Mouse (Mus musculus) large intestine, adult 2 months (tissue): ENCODE measurements around the gene Paqr4. TPM values are rescaled to one million over a fixed set of nuclear protein-coding genes. Genes with fewer than 3 reads are reported as not detected.
A peak's percentile ranks its signal among the peaks of the same experiment; 100 is the strongest.
"Not testable (repeated sequence)": the region's sequence is repeated elsewhere in the genome, so short reads cannot be mapped to it uniquely, and the experiment has no call there.

Experiments
- DNase-seq: peaks from one replicate; pipeline ENCODE4 v3.0.0-alpha.2; 2012; ENCODE audit warnings: low read depth, low spot score
- WGBS: fragments of 180-500 bp; shearing (Covaris S2); methylation state at CpG from one replicate; pipeline ENCODE4 v1.1.7; 2018; 5-methylcytosine and 5-hydroxymethylcytosine counted together
- polyA plus RNA-seq: library from polyadenylated mRNA; depleted of rRNA; stranded (reverse); fragments of >200 nt; gene quantifications from 2 replicates; pipeline ENCODE4 v1.2.3, GENCODE M21; 2012; rRNA removed

Gene Paqr4
- 155 and 162 TPM in 2 replicates for polyA plus RNA-seq

DNA sequence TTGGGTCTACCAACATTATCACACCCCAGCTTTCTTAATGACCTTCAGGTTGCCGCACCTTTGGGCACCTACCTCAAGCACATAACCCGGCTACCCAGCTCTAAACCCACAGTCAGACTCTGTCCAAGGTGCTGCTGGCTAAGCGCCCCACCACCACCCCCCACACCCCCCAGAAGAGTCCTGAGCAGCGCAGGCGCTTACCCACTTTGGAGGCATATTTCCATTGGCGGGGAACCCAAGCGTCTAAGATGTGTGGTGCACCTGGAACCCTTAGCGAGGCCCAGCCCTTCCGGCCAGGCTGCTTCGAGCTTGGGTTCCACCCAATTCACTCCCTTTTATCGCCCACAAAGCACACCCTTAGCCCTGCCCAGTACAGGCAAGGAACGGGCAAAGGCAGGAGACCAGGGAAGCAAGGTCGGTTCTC is at the start of gene Paqr4:
TSS of gene Paqr4 (minus strand) at position 270 of the 424 bp plus-strand sequence.
- WGBS = 2% methylated on average over 13 of the region's 13 CpGs
- DNase-seq = peak; percentile 80

DNA sequence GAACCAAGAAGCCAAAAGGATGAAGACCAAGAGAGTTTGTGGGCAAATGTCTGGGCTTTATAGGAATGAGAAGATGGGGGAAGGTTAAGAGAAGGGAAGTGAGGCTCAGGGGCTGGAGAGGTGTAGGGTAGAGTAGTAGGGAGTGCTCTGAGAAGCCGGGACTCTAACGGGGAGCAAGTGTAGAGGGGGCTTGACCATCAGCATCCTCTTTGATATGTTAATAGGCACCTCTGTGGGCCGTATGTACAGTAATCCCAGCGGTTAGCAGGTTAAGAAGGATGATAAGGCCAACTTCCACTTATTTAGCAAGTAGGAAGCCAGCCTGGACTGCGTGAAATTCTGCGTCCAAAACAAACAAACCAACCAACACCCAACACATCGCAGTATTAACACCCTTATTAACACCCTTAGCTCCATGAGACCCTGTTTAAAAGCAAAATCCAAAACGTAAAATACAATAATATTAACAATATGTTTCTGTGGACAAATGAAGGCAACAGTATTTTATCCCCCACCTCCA is 49.1 kb upstream of the Paqr4 start:
- 40% methylated on average over 8 of the region's 8 CpGs for WGBS
- DNase-seq = no peak

DNA sequence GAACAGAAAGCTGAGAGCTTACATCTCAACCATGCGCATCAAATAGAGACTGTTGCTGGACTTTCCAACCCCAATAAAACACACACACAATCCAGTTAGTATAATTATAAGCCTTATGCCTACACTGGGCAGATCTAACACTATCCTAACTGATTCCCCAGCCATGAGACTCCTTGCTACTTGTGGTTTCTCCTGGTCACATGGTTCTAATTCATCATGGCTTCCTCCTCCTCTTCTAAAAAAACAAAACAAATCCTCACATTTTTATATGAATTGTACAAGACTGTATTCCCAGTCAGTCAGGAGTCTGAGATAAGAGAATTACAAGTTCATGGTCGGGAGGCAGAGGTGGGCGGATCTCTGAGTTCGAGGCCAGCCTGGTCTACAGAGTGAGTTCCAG is 48.3 kb upstream of the Paqr4 start:
- WGBS = 75% methylated on average over 4 of the region's 4 CpGs

DNA sequence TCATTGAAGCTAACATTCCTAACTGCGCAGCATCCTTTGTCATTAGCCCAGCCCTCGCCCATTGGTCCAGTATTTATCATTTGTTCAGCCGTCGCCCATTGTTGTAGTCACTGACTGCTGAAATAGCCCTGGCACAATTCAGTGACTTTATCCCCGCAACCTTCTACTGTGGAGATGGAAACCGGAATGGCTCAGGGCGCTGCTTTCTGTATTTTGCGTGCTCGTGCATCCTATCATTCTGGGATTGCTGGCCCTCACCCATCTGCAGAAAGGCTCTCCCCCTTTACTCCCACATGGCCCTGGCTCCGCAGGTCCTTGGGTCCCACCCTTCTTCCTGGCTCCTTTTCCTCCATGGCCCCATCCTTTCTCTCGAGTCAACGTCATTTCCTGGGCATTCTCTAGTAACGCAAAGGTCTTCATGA is 45.9 kb upstream of the Paqr4 start:
- WGBS = 19% methylated on average over 13 of the region's 13 CpGs
- no peak for DNase-seq

More for the DNA sequence above, 48.3 kb upstream of the Paqr4 start:
- DNase-seq = no peak

DNA sequence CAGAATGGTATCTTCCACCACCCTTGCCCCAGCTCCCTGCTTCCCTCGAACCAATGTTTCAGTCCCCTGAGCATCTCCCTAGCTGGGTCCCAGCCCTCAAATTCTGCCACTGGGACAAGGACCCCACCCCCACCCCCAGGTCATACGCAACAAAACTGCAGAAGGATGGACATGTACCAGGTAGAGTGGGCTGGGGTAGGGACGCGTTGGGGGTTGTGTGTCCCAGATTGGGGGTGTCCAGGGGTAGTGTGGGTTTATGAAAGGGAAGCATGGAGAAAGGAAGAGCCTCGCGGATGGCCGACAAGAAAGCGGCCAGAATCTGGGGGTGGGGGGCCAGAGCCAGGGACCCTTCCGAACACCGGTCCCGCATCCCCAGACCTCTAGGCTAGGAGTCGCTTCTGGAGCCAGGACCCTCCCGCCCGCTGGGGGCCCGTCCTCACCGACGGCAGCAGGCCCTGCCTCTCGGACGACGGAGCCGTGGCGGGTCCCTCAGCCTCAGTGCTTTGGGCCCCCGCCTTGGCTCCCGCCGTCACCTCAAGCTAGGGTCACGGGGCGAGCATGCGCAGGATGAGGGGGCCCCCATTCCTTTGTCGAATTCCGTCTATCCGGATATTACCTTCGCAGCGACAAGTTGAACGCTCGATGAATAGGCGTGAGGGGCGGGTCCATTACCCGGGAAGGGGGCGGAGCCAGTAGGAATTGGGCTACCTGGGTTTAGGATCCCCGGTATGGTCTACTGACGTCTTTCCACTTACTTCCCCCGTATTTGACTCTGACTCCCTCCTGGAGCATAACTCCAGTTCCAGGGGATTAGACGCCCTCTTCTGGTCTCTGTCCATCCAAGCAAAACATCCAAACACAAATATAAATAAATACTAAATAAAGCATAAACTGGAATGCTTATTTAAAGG is 45.1 kb upstream of the Paqr4 start, which contains the start of gene Flywch2:
TSS of gene Flywch2 (minus strand) at position 521 of the 911 bp plus-strand sequence.
- DNase-seq = no peak
- WGBS = 6% methylated on average over 43 of the region's 43 CpGs

DNA sequence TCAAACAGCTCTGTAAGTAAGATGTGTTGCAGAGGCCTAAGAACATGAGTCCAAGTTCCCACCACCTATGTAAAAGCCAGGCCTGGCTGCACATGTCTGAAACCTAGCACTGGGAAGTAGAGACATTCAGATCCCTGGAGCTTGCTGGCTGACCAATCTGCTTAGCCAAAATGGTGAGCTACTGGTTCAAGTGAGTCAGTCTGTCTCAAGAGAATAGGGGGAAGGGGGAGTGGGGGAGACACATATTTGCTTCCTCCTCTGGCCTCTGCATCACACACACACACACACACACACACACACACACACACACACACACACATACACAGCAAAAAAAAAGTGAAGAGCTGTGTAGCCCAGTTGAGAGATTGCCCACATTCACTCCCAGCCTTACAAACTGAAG is 42.7 kb upstream of the Paqr4 start:
- DNase-seq = no peak

DNA sequence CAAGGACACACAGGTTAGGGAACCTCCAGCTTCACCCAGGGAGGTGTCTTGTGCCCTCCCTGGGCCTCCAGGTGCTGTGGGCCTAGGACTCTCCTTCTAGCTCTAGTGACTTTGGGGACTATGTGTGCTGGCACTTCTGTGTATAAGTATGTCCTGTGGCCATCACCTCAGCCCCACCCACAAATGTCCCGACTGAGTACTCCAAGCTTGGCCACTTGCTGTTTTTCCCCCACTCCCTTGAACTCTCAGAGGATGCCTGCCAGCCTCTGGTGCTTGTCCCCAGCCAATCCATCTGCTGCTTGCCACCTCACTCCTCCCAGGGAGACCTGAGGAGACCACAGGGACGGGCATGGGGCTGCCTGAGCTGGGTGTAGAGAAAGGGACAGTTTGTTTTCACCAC is 37.8 kb upstream of the Paqr4 start:
- 49% methylated on average over 2 of the region's 2 CpGs for WGBS
- DNase-seq = no peak

DNA sequence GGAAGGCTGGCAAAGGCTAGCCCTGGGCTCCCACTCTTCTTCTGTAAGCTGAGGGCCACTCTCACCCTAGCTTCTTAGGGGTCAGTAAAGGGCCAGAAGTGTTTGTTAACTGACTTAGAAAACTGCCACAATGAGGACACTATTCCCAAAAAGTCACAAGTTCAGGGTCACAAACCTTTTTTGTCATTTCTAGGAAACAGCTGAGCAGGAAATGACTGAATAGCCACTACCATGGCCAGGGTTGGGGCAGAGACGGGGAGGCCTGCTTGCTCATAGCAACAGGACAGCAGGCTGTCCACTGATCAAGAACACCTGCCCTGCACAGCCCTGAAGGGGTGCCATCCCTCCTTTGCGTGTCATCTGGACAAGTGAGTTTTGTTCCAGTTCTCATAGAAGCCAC is 36.5 kb upstream of the Paqr4 start:
- WGBS = 87% methylated on average over 2 of the region's 2 CpGs
- no peak for DNase-seq

DNA sequence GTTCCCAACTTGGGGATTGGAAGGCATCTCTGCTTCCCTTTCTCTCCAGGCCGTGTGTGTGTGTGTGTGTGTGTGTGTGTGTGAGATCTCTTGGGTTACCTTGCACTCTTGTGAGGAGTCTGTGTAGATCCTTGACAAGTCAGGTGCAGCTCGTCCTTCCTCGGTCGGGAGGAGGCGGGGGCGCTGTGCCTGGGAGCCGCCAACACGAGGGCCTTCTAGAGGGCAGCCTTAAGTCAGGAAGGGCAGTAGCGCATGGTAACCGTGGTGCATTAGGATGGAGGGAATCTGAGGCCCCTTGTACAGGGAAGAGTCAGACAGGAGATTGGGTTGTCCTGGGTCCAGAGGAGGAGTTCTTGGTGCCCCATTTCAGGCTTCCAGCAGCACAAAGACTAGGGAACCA is 35.5 kb upstream of the Paqr4 start:
- no peak for DNase-seq
- WGBS = 84% methylated on average over 10 of the region's 10 CpGs

DNA sequence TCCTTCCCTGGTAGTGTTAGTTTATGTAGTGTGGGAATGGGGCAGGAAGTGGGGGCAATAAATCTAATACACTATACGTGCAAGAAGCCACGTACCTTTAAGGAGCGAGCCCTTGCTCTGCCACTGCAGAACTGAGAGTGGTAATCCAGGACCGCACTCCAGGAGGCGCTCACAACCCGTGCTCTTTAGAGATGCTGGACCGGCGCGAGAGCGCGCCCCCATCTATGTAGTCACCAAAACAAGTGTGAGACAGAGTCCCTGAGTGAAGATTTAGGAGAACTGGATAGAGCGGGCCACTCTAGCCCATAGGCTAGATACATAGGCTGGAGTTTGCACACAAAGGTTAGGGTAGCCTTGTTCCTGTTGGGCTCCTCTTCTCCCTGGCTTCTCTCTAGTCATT is 33.4 kb upstream of the Paqr4 start:
- WGBS = 1% methylated on average over 12 of the region's 12 CpGs
- DNase-seq = peak; percentile 37

DNA sequence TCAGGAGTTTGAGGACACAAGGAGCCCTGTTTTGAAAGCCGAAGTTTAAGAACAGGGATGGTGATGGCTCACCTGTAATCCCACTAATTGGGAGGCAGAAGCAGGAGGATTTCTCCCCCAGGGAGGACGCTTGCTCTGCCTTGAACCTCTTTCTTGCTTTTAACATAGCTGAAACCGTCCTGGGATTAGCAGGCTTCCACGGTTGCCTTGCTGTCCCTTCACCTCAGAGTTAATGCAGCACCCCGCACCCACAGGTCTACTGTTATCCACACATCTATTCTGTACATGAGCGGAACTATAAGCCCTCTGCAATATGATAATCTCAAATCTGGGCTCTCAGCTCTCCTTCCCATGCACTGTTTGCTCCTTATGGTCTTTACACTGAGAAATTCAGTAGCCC is 33.0 kb upstream of the Paqr4 start:
- DNase-seq = no peak
- 75% methylated on average over 6 of the region's 6 CpGs for WGBS

DNA sequence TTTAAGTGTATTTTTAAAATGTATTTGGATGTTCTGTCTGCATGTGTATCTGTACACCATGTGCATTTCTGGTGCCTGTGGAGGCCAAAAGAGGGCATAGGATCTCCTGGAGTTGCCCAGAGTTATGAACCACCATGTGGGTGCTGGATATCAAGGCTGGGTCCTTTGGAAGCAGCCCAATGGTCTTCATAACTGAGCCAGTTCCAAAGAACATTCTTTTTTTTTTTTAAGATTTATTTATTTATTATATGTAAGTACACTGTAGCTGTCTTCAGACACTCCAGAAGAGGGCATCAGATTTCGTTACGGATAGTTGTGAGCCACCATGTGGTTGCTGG is 31.5 kb upstream of the Paqr4 start:
- WGBS = 50% methylated on average over 2 of the region's 2 CpGs
- not testable (repeated sequence) for DNase-seq

DNA sequence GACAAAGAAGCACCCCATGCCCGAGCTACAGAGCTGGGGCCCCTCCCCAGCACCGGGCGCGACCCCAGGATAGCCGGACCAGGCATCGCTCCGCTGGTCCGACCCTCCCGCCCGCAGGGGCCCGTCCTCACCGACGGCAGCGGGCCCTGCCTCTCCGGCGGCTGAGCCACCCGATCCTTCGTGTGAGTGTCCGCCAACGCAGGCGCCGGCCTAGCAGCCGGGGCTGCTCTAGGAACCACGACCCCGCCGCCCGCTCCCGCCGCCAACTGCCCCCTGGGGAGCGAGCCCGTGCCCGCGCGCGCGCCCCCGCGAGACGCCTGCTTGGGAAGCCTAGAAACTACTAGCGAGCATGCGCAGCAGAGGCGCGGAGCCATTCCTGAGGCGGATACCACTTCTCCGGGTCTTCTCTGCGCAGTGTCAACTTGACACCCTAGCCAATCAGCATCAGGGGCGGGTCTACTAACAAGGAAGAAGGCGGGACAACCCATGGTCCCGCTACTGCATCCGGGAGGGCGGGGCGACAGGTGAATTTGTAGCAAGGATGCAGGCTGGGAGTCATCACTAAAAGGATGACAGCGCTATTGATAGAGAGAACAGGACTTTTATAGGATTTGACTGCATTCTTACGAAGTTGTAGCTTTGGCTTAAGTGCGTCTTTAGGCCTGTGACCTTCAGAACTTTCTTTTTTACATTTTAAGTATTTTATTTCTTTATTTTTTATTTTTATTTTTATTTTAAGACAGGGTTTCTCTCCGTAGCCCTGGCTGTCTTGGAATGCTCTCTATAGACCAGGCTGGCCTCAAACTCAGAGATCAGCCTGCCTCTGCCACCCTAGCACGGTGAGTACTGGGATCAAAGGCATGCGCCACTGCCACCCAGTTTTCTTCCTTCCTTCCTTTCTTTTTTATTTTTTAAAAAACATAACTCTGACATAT is 30.9 kb upstream of the Paqr4 start, which contains the start of gene Flywch1:
TSS of gene Flywch1 (minus strand) at position 319 of the 935 bp plus-strand sequence.
- DNase-seq = peak; percentile 96
- 3% methylated on average over 58 of the region's 58 CpGs for WGBS

DNA sequence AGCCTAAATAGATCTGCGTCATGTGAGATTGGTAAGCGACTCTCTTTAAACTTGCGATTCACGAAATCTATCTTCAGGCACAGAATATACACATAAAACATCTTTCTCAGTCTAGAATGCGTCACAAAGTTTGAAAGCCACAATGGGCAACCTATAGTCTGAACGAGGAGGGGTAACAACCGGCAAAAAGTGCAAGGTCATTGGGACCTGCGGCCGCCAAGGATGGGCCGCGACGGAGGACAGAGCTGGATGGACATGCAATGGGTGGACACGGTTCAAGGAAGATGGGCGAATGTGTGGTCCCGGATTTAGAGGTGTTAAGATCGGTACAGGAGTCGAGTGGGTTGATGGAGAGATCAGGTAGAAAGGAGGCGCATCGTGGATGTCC is 30.2 kb upstream of the Paqr4 start:
- 3% methylated on average over 19 of the region's 19 CpGs for WGBS
- no peak for DNase-seq

DNA sequence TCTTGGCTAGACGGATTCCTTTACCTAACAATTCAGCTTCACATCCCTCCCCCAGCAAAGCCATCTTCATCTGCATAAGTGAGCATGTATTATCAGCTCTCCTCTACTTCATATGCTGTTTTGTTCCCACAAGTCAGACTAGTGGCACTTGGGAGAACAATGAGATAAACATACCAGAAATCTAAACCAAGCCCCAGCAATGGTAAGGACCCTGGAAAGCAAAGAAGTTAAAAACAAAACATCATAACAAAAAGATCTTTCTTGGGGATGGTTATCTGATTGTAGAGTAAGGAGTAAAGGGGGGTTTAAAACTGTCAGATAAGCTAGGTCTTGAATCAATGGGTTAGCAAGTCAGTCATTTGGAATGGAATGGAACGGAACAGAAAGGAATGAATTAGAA is 29.8 kb upstream of the Paqr4 start:
- 55% methylated on average over 2 of the region's 2 CpGs for WGBS

DNA sequence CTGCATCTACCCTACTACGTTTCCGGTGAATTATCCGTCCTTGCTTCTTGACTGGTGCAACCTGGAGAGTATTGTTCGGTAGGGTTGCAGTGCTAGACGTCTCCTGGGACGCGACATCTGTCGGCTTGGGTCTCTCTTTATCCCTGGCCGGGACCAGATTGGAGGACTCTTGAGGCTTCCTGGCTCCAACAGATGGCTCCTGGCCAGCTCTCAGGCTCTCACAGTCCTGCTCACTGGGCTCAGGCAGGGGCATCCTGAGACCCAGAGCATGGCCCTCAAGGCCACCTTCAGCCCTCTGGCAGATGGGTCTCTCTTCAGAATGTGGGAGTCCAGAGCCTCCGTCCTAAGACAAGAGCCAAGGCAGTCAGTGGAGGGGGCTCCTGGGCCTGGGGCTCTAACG is 22.3 kb upstream of the Paqr4 start:
- WGBS = 91% methylated on average over 11 of the region's 11 CpGs

More for the DNA sequence above, 29.8 kb upstream of the Paqr4 start:
- no peak for DNase-seq

DNA sequence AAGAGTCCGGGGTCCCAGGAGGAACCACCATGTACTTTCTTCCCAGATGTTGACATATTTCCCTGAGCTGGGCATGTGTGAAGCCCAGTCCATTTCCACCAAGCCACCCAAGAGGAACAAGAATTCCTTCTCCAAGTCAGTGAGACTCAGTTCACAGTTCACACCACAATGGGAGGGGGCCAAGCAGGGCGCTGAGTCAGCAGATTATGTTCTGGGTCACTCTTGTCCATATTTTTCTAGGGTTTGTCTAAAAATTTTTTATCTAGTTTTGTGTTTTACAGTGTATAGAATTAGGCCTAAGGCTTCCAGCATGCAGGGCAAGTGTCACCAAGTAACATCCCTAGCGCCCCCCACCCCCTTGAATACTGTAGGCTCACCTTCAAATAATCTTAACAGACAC is 20.5 kb upstream of the Paqr4 start:
- DNase-seq = no peak
- 96% methylated on average over 3 of the region's 3 CpGs for WGBS

More for the DNA sequence above, 22.3 kb upstream of the Paqr4 start:
- no peak for DNase-seq

DNA sequence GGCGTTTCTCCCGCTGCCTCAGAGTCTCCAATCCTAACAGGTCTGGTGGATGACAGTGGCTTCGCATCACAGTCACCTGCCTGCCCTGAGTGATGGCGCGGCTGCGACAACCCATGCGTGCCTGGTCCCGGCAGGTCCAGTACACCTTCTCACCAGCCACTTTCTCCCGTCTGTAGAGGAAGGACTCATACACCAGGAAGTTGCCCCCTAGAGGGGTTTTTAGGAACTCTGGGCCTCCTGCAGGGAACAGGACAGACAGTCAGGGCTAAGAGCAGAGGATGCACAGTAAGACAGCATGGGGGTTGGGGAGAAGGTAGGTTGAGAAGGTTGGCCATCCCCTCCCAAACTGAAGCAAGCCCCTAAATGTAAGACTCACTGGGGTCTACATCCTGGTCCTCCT is 19.6 kb upstream of the Paqr4 start:
- WGBS = 93% methylated on average over 9 of the region's 9 CpGs
- DNase-seq = no peak

DNA sequence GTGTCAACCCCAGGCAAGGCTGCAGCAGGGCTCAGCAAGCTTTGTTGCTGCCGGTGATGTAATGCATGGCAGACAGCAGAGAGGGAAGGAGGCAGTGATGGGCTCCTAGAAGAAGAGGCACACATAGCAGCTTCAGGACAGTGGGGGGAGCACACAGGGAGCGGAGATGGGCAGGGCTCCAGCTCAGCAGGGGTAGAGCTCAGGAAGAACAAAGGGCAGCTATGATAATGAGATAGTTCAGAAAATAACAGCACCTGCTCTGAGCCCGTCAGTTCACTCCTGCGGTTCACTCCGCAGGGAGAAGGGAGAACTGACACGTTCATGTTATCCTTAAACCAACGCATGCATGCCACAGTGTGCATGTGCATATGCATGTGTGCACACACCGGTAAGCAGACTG is 18.1 kb upstream of the Paqr4 start:
- DNase-seq = no peak
- WGBS = 91% methylated on average over 8 of the region's 8 CpGs

DNA sequence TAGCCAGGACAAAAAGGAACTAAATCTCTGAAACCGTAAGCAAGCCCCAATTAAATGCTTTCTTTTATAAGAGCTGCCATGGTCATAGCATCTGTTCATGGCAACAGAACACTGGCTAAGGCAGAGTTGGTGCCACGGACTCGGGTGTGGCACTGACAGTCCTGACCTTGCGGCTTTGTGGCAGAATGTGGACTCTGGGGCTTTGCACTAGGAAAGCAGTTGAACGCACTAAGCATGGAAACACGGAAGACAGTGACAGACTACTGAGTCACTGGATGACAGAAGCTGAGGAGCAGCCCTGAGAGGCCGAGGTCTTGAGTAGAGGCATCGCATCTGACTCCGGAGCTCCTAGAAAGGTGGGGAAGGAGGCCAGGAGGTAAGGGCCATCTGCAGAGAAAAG is 16.9 kb upstream of the Paqr4 start:
- no peak for DNase-seq
- 89% methylated on average over 9 of the region's 9 CpGs for WGBS
